ENCODE assay signal across 28 mouse cellular contexts in the genomic region with DNA sequence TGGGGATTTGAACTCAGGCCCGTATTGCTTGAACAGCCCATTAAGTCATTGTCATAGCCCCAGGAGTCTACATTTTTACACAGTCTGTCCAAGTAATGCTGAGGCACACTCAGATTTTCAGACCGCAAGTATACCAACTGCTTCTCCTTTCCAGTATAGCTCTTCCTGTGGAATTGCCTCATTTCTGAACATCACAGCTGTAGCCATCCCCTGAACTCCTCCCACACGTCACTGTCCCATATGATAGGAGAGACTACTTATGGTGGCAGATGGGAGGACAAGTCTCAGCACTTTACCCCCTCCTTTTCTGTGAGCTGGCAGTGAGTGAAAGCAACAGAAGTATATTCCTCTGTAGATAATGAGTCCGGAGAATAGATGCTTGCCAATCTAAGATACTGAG. TPM values are rescaled to one million over a fixed set of nuclear protein-coding genes. Genes with fewer than 3 reads are reported as not detected.
A peak's percentile ranks its signal among the peaks of the same experiment; 100 is the strongest.
DNase-seq lines count a peak whose midpoint lies in the region; ATAC-seq lines count a peak whose summit lies in the region.
"Had no signal": no experiment of that assay in that cellular context is flagged by ENCODE, and none has a peak within 500 bp of the region (broad histone marks: within the 10 kb centered on the region; RNA-seq: fewer than 3 reads in every experiment).

No protein-coding gene starts in this region.

- 82% methylated on average over 4 of the region's 4 CpGs for WGBS in forebrain, embryonic 14.5 days
- WGBS in forebrain, embryonic 16.5 days, result 78% methylated on average over 4 of the region's 4 CpGs

- no peaks in the 10 kb centered on the region for H3K27me3 ChIP-seq in forebrain, embryonic 14.5 days (replicated peaks; ENCODE audit: control insufficient read depth, insufficient read depth, low read length)
- no peaks in the 10 kb centered on the region for H3K27me3 ChIP-seq in forebrain, embryonic 16.5 days (replicated peaks; ENCODE audit: control insufficient read depth, insufficient read depth, low read length)
- H3K27me3 ChIP-seq: embryonic facial prominence, embryonic 15.5 days; hindbrain, embryonic 13.5 days had no signal

- H3K9me3 ChIP-seq in forebrain, embryonic 14.5 days (replicated peaks; ENCODE audit: control insufficient read depth, low read length), result no peaks in the 10 kb centered on the region
- H3K9me3 ChIP-seq in forebrain, embryonic 16.5 days (ENCODE audit: control insufficient read depth, low read length), result no peaks in the 10 kb centered on the region
- H3K9me3 ChIP-seq: embryonic facial prominence, embryonic 15.5 days had no signal

- no peak overlapping the region for H3K4me2 ChIP-seq in forebrain, embryonic 14.5 days (ENCODE audit: low read length)
- H3K4me2 ChIP-seq in forebrain, embryonic 16.5 days (ENCODE audit: low read length), result no peak overlapping the region
- H3K4me2 ChIP-seq: embryonic facial prominence, embryonic 15.5 days; hindbrain, embryonic 13.5 days had no signal

- H3K27ac ChIP-seq in forebrain, embryonic 14.5 days (ENCODE audit: low read depth, low read length), result no peak overlapping the region
- no peak overlapping the region for H3K27ac ChIP-seq in forebrain, embryonic 16.5 days (ENCODE audit: low read length)
- H3K27ac ChIP-seq: embryonic facial prominence, embryonic 15.5 days; hindbrain, embryonic 13.5 days; hindbrain, postnatal 0 days had no signal

- no peaks in the 10 kb centered on the region for H3K4me1 ChIP-seq in forebrain, embryonic 14.5 days (ENCODE audit: control insufficient read depth, insufficient read depth, low read length)
- no peaks in the 10 kb centered on the region for H3K4me1 ChIP-seq in forebrain, embryonic 16.5 days (replicated peaks; ENCODE audit: control insufficient read depth, insufficient read depth, low read length)
- H3K4me1 ChIP-seq: embryonic facial prominence, embryonic 15.5 days; hindbrain, embryonic 13.5 days had no signal

- no peak overlapping the region for H3K4me3 ChIP-seq in forebrain, embryonic 14.5 days (ENCODE audit: low read depth, low read length)
- H3K4me3 ChIP-seq in forebrain, embryonic 16.5 days (replicated peaks; ENCODE audit: low read length), result no peak overlapping the region
- H3K4me3 ChIP-seq: embryonic facial prominence, embryonic 15.5 days; erythroblast, embryonic 14.5 days; hindbrain, embryonic 13.5 days had no signal

- intact Hi-C loops in heart, postnatal 25 days (cut with DNase I), result loop anchor here (5.0 kb wide), 1 partner anchor 71 kb away; a partner anchor contains a TSS

- H3K9ac ChIP-seq in forebrain, embryonic 14.5 days (ENCODE audit: low read length), result no peak overlapping the region
- no peak overlapping the region for H3K9ac ChIP-seq in forebrain, embryonic 16.5 days (replicated peaks; ENCODE audit: low read depth, low read length)
- H3K9ac ChIP-seq: embryonic facial prominence, embryonic 15.5 days; hindbrain, embryonic 13.5 days had no signal

- no peaks in the 10 kb centered on the region for H3K36me3 ChIP-seq in forebrain, embryonic 14.5 days (ENCODE audit: control insufficient read depth, insufficient read depth, low read length)
- no peaks in the 10 kb centered on the region for H3K36me3 ChIP-seq in forebrain, embryonic 16.5 days (ENCODE audit: control insufficient read depth, insufficient read depth)
- H3K36me3 ChIP-seq: embryonic facial prominence, embryonic 15.5 days; G1E; hindbrain, embryonic 13.5 days had no signal

- no peak for ATAC-seq in forebrain, embryonic 14.5 days
- ATAC-seq in forebrain, embryonic 16.5 days, result no peak
- ATAC-seq in neutrophil, adult 5-6 weeks (ENCODE audit: extremely low read depth, insufficient number of reproducible peaks, low FRiP score, poor library complexity, severe bottlenecking), result peak; percentile 45
- ATAC-seq: CD4-positive, CD25-positive, alpha-beta regulatory T cell, adult 4 months; hindbrain, postnatal 0 days had no signal

- peak; percentile 32 for DNase-seq in forebrain, embryonic 14.5 days (ENCODE audit: low spot score)
- DNase-seq in layer of hippocampus, adult 9-11 months, result peak; percentile 16
- no peak for DNase-seq in layer of hippocampus, adult 8-10 months (ENCODE audit: low spot score in 2 of 2)
- DNase-seq in right cerebral cortex, adult 18-20 months, result peak; percentile 26
- DNase-seq in right cerebral cortex, postnatal 25 days, result no peak
- no peak for DNase-seq in heart, postnatal 25 days (ENCODE audit: low spot score)
- DNase-seq: adrenal gland, adult 8-10 months; B cell, adult 2 months; cerebellum, adult 2 months; cerebellum, postnatal 10 days; embryo, embryonic 11 days; gastrocnemius, postnatal 10 days; heart, postnatal 10 days had no signal

RNA-seq across cellular contexts. Expression of a gene that starts 34.3 kb away (rescaled TPM):
- polyA plus RNA-seq in forebrain, embryonic 14.5 days (2014; fragmentation: Nextera tagmentation; extraction: Ambion mirVana), result not detected in 2 replicates
- not detected in 2 replicates for polyA plus RNA-seq in forebrain, embryonic 16.5 days (2015; fragmentation: Nextera tagmentation; extraction: Ambion mirVana)
- not detected for total RNA-seq in layer of hippocampus, adult 8-10 months (2022)
- 1.6 TPM in 1 of 2 replicates, not detected in the other for total RNA-seq in neutrophil, adult 5-6 weeks (2017)
- total RNA-seq in heart, postnatal 25 days (2021), result not detected
- total RNA-seq: adrenal gland, adult 8-10 months; adrenal gland, postnatal 4 days; gastrocnemius, postnatal 10 days; gastrocnemius, postnatal 4 days; heart, postnatal 10 days; hematopoietic stem cell, adult 5-6 weeks; hindbrain, postnatal 0 days had no signal
- polyA plus RNA-seq: cerebellum, adult 2 months; embryonic facial prominence, embryonic 11.5 days; embryonic facial prominence, embryonic 15.5 days; erythroblast, embryonic 14.5 days; forebrain, embryonic 11.5 days; G1E; heart, embryonic 14.5 days; hindbrain, embryonic 13.5 days; hindbrain, postnatal 0 days; intestine, embryonic 14.5 days had no signal

Comparison
In these comparisons a context has a peak if more than half of its experiments do, and no peak if none do; other contexts are left out.
1. DNase-seq: peak in forebrain, embryonic 14.5 days (single experiment), layer of hippocampus, adult 9-11 months (single experiment) and right cerebral cortex, adult 18-20 months (single experiment); none in layer of hippocampus, adult 8-10 months (0 of 2), right cerebral cortex, postnatal 25 days (single experiment) and heart, postnatal 25 days (single experiment).